Mouse (Mus musculus) regulatory T cell (primary cell): ENCODE measurements around the gene Pde4b.

Experiments
- in situ Hi-C: fragments of 300-600 bp; cut with MboI, MseI; formaldehyde crosslinking; loops from one replicate; pipeline ENCODE4 v1.15.1; 2025; ENCODE audit warnings: high pct_unique_total_duplicates

The Pde4b gene

GRCm38 (mm10) chr4:102177258-102177657 is 89.9 kb downstream of the Pde4b start:
- in situ Hi-C loops, result no loop called here

DNA sequence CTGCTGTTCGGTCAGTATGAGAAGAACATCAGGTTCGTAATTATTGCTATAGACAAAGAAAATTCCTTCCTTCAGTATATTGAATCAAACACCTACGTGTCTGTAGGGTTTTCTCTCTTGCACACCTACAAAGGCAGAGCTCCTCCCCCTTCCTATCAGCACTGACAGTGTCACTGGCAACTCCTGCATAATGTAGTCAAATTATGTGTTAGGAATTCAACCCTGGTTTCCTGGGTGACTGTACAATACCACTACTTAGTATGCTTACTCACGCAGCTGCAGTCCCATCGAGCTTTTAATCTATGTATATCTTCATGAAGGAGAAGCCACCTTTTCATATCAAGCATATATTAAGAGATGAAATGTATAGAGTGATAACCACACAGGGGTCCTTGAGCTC is 99.5 kb downstream of the Pde4b start:
- in situ Hi-C loops, result no loop called here

DNA sequence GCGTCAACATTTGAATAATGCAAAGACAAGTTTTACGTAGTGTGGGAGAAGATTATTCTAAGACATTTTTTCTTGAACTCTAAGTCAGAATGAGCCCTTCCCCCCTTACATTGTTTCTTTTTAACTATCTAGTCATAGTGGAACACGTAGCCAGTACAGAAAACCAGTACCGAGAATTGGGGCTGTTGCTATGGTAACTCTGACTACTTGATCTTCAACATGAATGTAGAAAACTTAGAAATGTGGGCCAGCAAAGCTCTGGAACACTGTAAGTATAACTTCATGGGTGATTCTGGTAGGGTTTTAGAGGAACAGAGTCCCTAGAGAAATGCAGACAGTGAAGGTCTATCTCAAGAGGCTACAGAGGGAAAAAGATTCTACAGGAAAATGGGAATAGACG is 110.4 kb downstream of the Pde4b start:
- in situ Hi-C loops, result no loop called here

DNA sequence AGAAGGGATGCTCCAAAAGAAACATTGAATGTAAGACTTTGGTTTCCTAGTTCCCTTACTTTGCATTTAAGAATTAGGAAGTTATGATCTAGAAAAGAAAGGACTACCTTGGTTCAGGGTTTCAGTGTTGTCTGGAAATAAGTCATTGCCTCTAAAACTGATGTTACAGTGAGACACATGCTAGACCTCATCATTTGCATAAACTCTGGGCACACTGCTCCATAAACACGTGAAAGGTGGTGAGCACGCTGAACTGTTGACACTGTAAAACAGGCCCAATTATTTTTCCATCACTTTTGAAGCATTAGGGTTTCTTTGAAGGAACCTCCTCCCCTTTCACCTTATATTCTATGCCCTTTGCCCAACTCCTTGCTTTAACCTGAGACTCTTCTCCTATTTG is 122.4 kb downstream of the Pde4b start:
- in situ Hi-C loops, result no loop called here

- in situ Hi-C loops, result loop anchor here (5.0 kb wide), 1 partner anchor 256 kb away; no protein-coding TSS in a partner anchor
These were observed 139.4 kb downstream of the Pde4b start for GRCm38 (mm10) chr4:102226700-102227099.

- in situ Hi-C loops, result loop anchor here (5.0 kb wide), 1 partner anchor 253 kb away; no protein-coding TSS in a partner anchor
These were observed 141.7 kb downstream of the Pde4b start for GRCm38 (mm10) chr4:102228953-102229586.

GRCm38 (mm10) chr4:102230898-102231297 is 143.6 kb downstream of the Pde4b start:
- in situ Hi-C loops, result no loop called here

GRCm38 (mm10) chr4:102233633-102234032 is 146.3 kb downstream of the Pde4b start:
- in situ Hi-C loops, result no loop called here

GRCm38 (mm10) chr4:102235151-102235550 is 147.8 kb downstream of the Pde4b start:
- in situ Hi-C loops, result loop anchor here (5.0 kb wide), 1 partner anchor 422 kb away; no protein-coding TSS in a partner anchor

DNA sequence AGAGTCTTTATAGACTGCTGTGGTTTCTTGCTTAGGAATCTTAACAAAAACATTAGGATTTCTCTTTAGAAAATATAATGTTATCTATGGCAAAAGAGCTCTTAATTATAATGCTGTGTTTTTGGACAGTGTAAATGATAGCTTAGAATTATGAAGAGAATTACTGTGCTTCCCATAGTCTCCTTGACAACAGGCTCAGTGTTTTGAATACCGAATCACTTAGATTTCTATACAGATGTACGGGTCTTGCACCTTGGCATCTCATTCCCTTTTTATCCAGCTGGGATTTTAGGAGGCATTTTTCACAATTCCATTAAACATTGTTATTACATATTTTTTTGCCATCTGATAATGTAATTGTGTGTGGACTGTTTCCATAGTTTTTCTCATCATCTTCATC is 151.8 kb downstream of the Pde4b start:
- in situ Hi-C loops, result loop anchor here (5.0 kb wide), 1 partner anchor 418 kb away; no protein-coding TSS in a partner anchor

DNA sequence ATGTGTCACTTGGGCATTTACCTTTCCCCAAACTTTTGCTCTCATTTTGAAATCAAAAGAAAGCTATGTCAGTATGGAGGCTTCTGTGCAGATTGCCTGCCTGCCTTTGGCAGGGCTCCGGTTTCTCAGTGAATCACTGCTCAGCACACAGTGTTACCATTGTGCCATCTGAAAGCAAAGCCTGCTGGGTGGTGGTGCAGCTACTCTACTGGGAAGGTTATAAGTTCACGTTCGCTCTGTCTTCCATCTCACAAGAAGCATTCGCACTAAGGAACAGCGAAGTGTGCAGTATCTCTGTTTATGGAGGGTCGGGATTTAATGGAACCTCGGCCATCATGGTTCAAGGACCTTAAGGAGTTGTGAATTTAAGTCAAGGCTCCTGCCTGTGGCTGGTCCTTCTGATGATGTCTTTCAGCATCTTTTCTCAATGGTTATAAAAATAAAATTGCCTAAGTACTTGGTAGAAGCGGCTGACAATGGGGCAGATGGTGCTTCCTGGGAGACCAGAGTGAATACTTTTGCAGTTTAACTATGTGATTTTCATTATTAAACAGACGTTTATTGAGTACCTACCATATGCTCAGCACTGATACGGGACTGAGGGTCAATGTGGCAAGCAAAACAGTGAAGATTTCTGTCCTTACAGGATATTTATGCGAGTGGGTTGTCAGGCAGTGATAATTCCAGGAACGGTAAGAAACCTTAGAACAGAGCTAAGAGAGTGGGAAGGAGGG is 152.5 kb downstream of the Pde4b start:
- in situ Hi-C loops, result loop anchor here (5.0 kb wide), 1 partner anchor 417 kb away; no protein-coding TSS in a partner anchor

- in situ Hi-C loops, result no loop called here
These were observed 153.5 kb downstream of the Pde4b start for GRCm38 (mm10) chr4:102240754-102241427.

GRCm38 (mm10) chr4:102253994-102254393 is 166.7 kb downstream of the Pde4b start:
- in situ Hi-C loops, result no loop called here

DNA sequence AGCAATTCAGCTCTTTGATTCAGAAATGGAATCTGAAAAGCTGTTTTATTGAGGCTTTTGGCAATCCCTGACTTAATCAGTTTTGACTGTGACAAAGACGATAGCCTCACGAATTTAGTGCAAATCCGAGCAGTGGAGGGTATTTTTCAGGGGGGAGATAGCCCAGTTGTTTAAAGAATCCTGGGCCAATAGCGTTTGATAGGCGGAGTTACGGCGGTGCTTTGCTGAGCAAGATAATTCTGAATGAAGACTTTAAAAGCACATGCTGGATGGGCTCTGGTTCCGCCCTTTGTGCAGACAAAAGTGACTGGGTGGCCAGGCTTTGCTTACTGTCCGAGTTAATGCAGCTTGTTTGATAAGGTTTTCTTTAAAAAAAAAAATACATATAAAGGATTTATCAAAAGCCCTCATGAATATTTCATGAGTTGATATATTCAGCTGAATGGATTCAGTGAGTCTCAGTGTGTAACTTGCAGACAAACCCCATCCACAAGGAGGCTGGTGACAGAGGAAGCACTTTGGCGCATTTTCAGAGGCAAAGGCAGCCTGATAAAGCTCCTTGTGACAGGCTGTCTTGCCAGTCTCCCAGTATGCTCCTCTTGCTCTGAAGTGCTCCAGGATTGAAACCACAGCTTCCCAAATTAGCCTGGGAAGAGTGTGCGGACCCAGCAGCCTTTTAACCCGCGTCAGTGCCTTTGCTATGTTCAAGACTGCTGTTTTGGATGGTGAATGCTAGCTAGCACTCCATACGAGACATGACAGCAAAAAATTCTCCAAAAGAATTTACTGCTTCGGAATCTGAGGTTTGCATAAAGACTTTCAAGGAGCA is 167.3 kb downstream of the Pde4b start:
- in situ Hi-C loops, result no loop called here

DNA sequence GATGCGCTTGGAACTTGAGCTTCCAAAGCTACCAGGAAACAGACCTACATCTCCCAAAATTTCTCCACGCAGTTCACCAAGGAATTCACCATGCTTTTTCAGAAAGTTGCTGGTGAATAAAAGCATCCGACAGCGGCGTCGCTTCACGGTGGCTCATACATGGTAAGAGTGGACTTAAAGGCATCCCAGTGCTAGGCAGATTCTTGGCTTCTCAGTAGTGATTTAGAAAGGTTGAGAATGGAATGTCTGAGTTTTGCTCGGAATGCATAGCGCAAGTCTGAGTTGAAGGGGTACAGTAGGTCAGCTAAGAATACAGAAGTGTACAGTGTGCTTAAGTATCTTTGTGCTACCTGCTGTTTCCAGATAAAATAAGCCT is 167.9 kb downstream of the Pde4b start:
- in situ Hi-C loops, result no loop called here

DNA sequence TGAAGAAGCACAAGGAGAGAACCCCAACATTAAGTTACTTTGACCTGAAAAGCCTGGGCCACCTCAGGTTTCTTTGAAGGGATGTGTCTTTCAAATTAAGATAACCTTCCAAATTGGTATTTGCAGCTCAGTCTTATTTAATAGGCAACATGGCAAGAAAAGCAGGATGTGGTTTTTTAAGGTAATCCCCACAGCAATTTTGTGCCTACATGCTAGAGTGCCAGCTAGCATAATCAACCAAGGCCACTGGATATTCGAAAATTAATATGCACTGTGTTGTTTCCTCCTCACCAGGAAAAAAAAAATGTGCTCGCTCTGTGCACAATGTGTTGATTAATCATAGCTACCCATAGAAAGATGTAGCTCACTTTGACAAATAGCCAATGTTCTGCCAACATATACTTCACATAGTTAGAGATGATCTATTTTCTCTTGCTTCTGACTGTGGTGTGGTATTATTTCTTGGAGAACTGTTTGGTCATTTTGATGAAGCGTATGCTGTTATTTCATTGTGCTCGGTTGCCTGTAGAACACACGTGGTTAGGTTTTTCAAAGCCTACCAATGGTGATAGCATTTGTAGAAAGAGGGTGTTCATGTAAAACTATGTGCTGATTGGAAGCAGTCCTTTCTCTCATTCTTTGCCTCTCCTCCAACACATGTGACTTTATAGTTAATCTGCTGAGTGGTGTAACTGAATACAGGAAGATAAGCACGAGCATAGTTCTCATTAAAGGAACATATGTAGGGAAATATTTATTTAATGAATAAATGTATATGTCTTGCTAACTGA is 169.0 kb downstream of the Pde4b start:
- in situ Hi-C loops, result no loop called here

DNA sequence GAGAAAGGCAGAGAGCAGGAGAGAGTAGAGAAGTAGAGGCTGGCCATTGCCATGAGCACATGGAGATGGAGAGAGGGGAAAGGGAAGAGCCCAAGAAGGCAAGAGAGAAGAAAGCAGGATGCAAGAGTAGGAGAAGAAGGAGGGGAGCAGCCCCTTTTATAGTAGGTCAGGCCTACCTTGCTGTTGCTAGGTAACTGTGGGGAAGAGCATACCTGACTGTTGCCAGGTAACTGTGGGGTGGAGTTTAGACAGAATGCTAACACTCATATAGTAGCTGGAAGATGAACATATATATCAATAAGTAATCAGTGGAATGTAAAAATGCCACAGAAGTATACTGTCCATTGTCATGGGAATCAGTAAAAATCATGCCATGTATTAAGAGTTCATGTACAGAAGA is 172.9 kb downstream of the Pde4b start:
- in situ Hi-C loops, result no loop called here

DNA sequence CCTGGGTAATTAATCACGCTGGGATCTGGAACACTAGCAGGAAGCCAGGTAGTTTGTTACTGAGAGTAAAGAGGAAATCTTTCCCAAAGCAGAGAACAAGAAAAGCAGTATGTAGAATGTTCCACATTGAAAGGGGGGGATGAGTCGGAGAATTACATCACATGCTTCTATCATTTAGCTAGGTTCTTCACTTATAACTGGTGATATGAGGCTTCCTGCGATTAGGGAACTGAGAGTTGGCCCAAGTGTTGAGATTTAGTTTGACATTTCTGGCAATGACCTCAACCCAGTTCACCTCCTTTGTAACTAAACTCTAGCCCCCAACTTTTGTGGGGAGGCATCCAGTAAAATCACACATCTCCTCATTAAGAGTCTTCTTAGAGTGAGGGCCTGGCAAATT is 185.0 kb downstream of the Pde4b start:
- in situ Hi-C loops, result no loop called here

DNA sequence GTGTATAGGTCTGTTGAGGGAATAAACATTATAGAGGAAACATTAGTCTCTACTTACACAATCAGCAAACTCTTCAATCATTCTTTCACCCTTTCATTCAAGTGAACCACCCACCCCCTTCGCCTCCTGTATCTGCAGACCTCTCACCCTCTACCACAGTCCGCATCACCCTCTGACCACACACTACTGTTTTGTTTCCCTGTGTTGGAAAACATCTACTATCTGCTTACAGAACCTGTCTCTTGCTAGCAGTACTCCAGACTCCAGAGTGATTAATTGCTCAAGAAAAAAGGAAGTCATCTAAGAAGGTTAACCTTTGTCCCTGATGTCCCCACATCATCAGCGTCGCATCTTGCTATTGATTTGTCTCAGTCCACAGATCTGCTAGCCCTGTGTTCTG is 185.4 kb downstream of the Pde4b start:
- in situ Hi-C loops, result no loop called here

GRCm38 (mm10) chr4:102275716-102276115 is 188.4 kb downstream of the Pde4b start:
- in situ Hi-C loops, result no loop called here

- in situ Hi-C loops, result no loop called here
These were observed 191.6 kb downstream of the Pde4b start for GRCm38 (mm10) chr4:102278958-102279357.
